Mouse (Mus musculus) urinary bladder, postnatal 4 days (tissue): ENCODE measurements around the gene Mdh2.

Experiments used
- DNase-seq, 2 experiments: peaks; one replicate each; pipeline ENCODE4 v3.0.0; 2021 to 2022; ENCODE audit warnings: low spot score in 2 of 2

The Mdh2 gene

GRCm38 (mm10) chr5:135778471-135779445 is at the start of gene Mdh2:
Gene Mdh2 (plus strand): TSS chr5:135778480.
- peak; percentile 99 to 100 for DNase-seq

DNA sequence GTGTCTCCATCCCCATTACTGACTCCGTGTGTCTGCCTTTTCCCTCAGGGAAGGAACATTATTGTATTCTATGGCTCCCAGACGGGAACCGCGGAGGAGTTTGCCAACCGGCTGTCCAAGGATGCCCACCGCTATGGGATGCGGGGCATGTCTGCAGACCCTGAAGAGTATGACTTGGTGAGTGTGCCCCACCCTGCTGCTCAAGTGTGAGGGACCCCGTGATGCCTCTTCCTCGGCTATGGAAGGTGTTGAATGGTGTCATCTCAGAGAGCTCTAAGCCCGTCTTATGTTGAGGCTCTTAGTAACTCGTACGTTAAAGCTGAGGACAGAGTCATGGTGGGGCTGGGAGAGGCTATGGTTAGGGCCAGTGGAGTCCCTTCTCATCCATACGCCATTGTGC is 48.9 kb upstream of the Mdh2 start:
- no peak for DNase-seq

DNA sequence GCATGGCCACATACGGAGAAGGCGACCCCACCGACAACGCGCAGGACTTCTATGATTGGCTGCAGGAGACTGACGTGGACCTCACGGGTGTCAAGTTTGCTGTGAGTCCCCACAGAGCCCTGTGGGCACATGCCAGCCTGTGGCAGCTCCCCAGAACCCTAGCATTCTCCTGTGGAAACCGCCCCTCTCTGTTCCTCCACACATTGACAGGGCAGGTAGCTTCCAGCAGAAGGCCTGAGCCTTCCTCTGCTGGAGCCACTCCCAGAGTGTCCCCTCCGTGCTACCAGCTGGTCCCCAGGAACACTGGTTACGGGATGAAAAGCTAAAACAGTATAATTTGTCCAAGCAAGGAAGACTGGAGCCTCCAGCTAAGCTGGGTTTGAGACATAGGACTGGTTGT is 48.0 kb upstream of the Mdh2 start:
- DNase-seq = no peak

- no peak for DNase-seq
Measured at GRCm38 (mm10) chr5:135730916-135731315, 47.4 kb upstream of the Mdh2 start.

- DNase-seq = no peak
Measured at GRCm38 (mm10) chr5:135731322-135731721, 47.0 kb upstream of the Mdh2 start.

DNA sequence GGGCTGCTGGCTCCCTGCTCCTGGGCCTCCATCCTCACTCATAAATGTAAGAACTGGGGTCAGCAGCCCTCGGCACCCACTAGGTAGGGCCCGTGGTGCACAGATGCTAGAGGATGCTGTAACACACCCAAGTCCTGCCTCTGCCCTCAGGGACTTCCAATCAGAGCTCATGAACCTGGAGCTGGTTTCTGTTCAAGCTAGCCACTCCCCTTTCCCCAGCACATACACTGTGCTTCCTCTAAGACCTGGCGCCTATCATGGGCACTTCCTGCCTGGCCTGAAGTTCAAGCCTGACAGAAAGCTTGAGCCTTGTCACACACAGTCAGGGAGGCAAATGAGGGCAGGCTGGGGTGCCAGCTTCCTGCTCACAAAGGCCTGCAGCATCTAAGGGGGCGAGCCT is 45.2 kb upstream of the Mdh2 start:
- DNase-seq = no peak

DNA sequence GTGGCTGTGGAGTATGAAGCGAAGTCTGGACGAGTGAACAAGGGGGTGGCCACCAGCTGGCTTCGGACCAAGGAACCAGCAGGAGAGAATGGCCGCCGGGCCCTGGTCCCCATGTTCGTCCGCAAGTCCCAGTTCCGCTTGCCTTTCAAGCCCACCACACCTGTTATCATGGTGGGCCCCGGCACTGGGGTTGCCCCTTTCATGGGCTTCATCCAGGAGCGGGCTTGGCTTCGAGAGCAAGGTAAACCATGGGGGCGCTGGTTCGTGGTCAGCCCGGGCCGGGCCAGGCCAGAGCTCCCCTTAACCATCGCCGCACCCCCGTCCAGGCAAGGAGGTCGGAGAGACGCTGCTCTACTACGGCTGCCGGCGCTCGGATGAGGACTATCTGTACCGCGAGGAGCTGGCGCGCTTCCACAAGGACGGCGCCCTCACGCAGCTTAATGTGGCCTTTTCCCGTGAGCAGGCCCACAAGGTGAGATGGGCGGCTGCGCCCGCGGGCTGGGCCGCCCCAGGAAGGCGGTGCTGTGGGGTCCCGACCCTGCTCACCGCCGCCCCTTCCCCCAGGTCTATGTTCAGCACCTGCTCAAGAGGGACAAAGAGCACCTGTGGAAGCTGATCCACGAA is 44.1 kb upstream of the Mdh2 start:
- no peak for DNase-seq

GRCm38 (mm10) chr5:135735741-135736140 is 42.5 kb upstream of the Mdh2 start:
- no peak for DNase-seq

GRCm38 (mm10) chr5:135736544-135736943 is 41.7 kb upstream of the Mdh2 start:
- DNase-seq = no peak

- no peak for DNase-seq
Measured at GRCm38 (mm10) chr5:135737154-135737553, 41.1 kb upstream of the Mdh2 start.

DNA sequence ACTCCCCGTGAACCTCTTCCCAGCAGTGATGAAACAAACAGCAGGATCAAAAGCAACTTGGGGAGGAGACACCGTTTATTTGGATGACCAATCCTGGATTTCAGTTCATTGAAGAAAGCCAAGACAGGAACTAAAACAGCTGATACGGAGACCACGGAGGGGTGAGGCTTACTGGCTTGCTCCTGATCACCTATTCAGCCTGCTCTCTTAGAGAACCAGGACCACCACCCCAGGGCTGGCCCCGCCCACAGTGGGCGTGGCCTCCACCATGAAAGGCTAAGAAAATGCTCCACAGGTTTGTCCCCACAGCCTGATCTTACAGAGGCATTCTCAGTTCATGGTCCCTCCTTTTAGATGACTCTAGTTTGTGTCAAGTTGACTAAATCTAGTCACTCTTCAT is 40.0 kb upstream of the Mdh2 start:
- no peak for DNase-seq

- no peak for DNase-seq
Measured at GRCm38 (mm10) chr5:135742156-135742555, 36.1 kb upstream of the Mdh2 start.

DNA sequence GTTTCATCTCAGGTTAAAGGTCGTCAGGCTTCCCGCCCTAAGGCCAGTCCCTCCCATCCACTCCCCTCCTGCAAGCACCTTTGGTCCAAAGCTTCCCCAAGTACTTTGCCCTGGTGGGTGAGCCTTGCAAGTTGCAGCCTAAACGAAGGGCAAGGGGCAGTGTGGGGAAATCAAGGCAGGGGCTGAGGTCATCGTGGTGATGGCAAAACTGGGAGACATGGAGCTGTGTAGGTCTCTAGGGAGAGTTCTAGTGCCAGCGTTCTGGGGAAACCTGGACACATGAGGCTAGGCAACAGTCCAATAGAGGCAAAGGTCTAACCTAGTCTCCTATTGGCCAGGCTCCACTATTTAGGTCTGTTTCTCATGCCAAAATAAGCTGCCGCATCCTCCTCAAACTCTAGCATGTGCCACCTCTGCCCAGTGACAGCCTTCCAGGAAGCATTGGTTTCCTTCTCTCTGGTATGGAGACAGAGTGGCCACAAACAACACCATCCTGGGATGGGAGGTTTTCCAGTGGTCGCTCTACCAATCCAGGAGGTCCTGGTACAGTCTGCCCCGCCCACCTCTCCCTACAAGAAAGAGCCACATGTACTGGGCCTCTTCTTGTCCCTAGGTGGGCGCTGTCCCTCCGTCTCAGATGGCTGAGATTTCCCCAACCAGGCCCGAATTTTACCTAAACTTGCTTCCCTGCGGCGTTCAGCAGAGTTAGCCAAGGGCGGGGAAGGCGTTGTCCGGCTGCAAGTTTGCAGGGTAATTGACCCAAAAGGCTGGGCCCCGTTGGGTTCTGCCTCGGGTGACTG is 35.1 kb upstream of the Mdh2 start:
- no peak for DNase-seq

- peak; percentile 93 to 96 for DNase-seq
Measured at GRCm38 (mm10) chr5:135743741-135744609, 34.3 kb upstream of the Mdh2 start, which contains the start of gene Tmem120a. Gene Tmem120a (minus strand): TSS chr5:135744448.

DNA sequence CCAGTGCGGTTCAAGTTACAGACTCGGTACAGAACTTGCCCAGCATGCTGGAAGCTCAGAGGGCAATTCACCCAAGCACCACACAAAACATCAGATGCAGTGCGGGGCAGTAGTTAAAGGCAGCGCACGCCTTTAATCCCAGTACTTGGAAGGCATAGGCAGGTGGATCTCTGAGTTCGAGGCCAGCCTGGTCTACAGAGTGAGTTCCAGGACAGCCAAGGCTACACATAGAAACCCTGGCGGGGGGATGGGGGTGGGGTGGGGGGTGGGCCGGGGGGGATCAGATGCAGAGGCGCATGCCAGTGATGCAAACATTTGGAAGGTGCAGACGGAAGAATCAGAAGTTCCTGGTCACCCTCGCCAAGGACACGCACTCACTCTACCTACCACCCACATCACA is 33.5 kb upstream of the Mdh2 start:
- DNase-seq = no peak

- DNase-seq = no peak
Measured at GRCm38 (mm10) chr5:135751041-135751440, 27.2 kb upstream of the Mdh2 start.

DNA sequence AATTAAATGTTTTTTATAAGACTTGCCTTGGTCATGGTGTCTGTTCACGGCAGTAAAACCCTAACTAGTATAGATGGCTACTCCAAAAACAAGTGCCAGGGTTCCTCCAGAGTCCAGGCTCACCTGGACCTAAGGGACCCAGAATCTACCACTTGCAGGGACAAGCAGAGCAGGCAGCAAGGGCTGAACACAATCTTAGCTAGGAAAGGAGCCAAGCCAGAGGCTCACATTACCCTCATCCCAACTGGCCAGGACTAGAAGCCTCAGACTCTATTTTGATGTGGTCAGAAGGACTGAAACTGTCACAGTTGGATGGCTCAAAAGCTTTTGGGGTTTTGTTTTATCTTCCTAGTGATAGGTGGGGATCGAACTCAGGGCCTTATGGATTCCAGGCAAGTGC is 26.7 kb upstream of the Mdh2 start:
- DNase-seq = no peak

- DNase-seq = no peak
Measured at GRCm38 (mm10) chr5:135761881-135762280, 16.4 kb upstream of the Mdh2 start.

GRCm38 (mm10) chr5:135763526-135763925 is 14.8 kb upstream of the Mdh2 start:
- DNase-seq = peak; percentile 57 to 71

- no peak for DNase-seq
Measured at GRCm38 (mm10) chr5:135764971-135765370, 13.3 kb upstream of the Mdh2 start.

- DNase-seq = no peak
Measured at GRCm38 (mm10) chr5:135772519-135772918, 5.8 kb upstream of the Mdh2 start.
